Mouse (Mus musculus) urinary bladder, adult 2 months (tissue): ENCODE results near the gene Zscan4c. TPM values are rescaled to one million over a fixed set of nuclear protein-coding genes. Genes with fewer than 3 reads are reported as not detected.
"Not testable (repeated sequence)": the region's sequence is repeated elsewhere in the genome, so short reads cannot be mapped to it uniquely, and the experiment has no call there.

Experiments
- DNase-seq: peaks from one replicate; pipeline ENCODE4 v3.0.0; 2022; ENCODE audit warnings: low spot score
- polyA plus RNA-seq: library from polyadenylated mRNA; depleted of rRNA; stranded (reverse); fragments of >200 nt; gene quantifications from 2 replicates; pipeline ENCODE4 v1.2.3, GENCODE M21; 2012; rRNA removed

The Zscan4c gene
- not detected in 2 replicates for polyA plus RNA-seq

DNA sequence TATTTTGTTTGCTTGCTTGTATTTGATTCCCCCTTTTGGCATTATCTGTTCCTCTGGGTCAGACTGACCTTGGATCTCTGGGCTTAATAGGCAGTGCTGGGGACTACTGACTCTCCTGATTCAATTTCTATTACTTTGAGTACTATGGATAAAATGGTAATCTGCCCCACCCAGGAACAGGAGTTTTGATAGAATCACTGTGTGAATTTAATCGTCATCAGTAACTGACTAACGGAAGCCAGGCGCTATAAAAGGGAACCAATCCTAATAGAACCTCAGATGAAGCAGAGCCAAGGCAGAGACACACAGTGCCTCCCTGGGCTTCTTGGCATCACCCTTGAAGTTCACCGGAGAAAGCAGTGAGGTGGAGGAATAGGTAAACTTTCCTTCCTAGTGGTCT, at the start of gene Zscan4c:
Gene Zscan4c (plus strand): TSS at position 301 of the 400 bp plus-strand sequence.
- not testable (repeated sequence) for DNase-seq

Other genes with a start within 250 kb of the Zscan4c start
- gene Zscan4b, start 100.7 kb upstream of the Zscan4c start, polyA plus RNA-seq = not detected in 2 replicates
- not detected in 2 replicates for gene Zscan4-ps1, start 63.9 kb downstream of the Zscan4c start, polyA plus RNA-seq
- not detected in 2 replicates for gene Zscan4d, start 160.4 kb downstream of the Zscan4c start, polyA plus RNA-seq